Mouse (Mus musculus) bone marrow macrophage, adult 2 months (primary cell): ENCODE data around the gene Ndufs8.

Experiments
- CTCF ChIP-seq: IDR thresholded peaks from 2 replicates; pipeline ENCODE4 v1.5.1; 2012; ENCODE audit warnings: low read depth, mild to moderate bottlenecking, low read length, moderate library complexity
- POLR2A ChIP-seq: IDR thresholded peaks from 2 replicates; pipeline ENCODE4 v1.6.1; 2012; ENCODE audit warnings: mild to moderate bottlenecking, low read depth, low read length, borderline replicate concordance

DNA sequence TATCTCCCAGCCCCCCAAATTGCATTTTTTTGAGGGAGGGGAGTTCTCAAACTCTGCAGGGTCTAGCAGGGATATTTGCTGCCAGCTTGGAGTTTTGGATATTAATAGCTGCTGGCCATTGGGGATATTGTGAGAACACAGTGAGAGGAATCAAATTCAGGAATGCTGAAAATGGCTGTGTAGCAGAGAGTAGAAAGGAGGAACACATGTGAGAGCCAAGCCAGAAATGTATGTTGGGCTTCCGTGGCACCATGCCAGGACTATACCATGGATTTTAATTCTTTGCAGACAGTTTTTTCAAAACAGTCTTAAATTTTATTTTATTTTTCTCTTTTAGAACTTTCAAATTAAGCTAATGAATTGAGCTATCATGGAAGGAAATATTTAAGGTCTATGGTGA lies 44.3 kb downstream of the Ndufs8 start:
- TF ChIP-seq POLR2A (no peak), CTCF (no peak)
